Mouse (Mus musculus) cerebellum, postnatal 4 days (tissue): ENCODE measurements at regions not wholly inside any gene's neighbourhood (a gene's known extent, or its start where the extent isn't known, plus 50 kb on each side); places are given as distances from the start of the nearest gene placed in this dataset.

Experiments used
- DNase-seq, 2 experiments: peaks; one replicate each; pipeline ENCODE4 v3.0.0; 2022; ENCODE audit warnings: low spot score in 2 of 2, mixed read lengths in 1 of 2

GRCm38 (mm10) chr17:47983286-47983685 is 54.8 kb downstream of the 1700122O11Rik start:
- no peak for DNase-seq

- no peak for DNase-seq
Measured at GRCm38 (mm10) chr17:47981556-47982027, 56.5 kb downstream of the 1700122O11Rik start.

- no peak for DNase-seq
Measured at GRCm38 (mm10) chr17:47979266-47979665, 54.8 kb upstream of the Foxp4 start.

DNA sequence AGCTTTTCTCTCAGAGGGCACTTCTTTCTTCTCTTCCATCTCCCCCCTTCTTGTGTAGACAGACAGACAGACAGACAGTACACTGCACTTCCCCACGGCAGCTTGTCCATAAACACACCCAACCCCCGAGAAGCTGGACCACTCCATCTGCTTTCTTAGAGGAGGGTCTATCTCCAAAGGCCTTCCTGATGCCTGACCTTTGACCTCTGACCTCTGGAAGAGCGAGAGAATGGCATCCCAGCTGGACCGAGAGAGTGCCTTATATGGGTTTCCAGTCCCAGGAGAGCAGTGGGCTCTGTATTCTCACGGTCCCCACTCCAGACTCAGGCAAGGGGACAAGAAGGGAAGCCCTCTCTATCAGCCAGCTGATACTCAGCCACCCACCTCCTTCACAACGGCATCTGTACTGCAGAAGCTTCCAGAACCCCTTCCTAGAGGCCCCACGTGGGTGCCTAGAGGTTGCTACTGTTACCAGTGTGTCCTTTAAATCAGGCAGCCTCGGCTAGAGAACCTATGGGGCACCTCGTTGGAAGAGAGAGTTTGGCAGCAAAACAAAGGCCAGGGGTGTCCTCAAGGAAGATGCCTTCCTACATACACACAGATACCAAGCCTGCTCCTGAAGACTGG is 54.1 kb upstream of the Foxp4 start:
- DNase-seq: no peak

DNA sequence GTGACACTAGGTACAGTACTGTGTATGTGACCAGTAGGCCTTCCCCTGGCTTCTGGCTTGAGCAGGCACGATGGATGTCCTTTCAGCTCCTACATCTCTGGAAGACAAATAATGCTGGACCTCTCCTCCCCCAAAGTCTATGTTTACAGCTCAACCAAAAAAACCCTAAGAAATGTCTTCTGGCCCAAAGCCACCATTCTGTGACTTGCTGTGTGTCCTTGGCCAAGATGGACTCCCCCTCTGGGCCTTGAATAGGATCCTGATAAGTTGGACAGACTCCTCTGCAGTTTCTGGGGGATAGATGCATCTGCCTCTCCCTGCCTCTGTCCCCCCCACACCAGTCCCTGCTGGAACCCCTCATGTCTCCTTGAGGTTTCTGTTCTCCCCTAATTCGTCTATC is 53.6 kb upstream of the Foxp4 start:
- DNase-seq: no peak

DNA sequence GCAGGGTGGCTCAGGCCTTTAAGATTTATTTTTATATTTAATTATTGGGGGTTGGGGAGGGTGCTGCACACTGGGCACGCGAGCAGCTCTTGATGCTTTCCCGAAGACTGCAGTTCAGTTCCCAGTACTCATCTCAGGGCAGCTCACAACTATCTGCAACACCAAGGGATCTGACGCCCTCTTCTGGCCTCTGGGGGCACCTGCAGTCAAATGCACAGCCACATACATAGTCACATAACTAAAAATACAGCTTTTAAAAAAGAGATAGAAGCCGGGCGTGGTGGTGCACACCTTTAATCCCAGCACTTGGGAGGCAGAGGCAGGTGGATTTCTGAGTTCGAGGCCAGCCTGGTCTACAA is 52.5 kb upstream of the Foxp4 start:
- DNase-seq: no peak

DNA sequence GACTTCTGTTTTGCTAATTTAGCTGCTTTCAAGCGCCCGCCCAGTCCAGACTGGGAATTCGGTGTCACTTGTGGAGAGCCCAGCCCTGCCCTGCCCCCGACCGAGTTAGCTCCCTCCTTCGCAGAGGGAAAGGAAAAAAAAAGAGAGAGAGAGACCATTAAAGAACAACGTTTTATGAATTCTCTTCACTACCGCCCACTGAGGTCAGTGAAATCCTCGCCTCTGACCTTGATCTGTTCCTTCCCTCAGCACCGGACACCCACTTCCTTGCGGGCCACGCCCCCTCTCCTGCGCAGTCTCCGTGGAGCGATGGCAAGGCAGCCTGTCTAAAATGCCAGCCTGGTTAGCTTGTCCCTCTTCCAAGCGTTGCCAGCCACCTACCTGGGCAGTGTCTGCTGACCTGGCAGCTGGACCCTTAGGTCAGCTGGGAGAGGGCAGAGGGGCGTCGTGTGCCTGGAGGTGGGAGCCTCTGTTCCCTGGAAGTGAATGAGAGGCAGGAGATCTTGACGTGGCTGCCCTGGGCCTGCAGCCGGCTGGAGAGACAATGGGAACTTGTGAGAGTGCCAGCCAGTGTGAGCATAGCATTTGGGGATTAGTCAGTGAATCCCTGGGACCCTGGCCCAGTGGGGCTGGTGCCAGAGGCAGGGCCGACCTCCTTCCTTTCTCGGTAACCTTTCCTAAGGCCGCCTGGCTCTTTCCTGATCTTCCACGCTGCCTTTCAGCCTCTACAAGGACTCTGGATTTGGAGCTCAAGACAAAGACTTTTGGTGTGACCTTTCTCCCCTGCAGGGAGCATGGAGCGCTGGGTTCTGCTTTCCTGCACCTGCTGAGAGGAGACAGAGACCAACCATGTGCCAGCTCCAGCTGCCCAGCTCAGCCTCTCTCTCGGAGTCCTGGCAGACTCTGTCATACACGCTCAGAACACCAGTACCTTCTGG is 51.9 kb upstream of the Foxp4 start:
- DNase-seq: peak in 1 of 2 experiments; percentile 66

- DNase-seq: peak in 1 of 2 experiments; percentile 27
Measured at GRCm38 (mm10) chr17:47975281-47976060, 51.0 kb upstream of the Foxp4 start.

- no peak for DNase-seq
Measured at GRCm38 (mm10) chr17:47974503-47974902, 50.1 kb upstream of the Foxp4 start.
